ENCODE assay signal across 8 mouse cellular contexts in the genomic region with DNA sequence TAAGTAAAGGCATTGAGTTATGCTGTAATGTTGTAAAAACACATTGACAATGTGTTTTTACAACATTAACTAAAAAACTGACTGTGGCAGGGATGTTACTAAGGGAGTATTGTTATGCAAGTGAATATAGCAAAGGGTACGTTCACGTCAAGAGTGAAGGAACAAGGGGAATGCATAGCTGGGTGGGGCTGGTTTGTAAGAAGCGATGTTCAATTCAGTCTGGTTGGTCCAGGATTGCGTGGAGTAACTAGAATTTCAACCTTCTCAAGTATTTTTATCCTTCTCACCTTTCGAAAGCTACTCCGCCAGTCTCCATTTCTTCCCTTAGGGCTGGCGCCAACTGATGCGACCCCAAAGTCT. TPM values are rescaled to one million over a fixed set of nuclear protein-coding genes. Genes with fewer than 3 reads are reported as not detected.
DNase-seq lines count a peak whose midpoint lies in the region; ATAC-seq and TF ChIP-seq lines count a peak whose summit lies in the region.

No protein-coding gene starts in this region.

- H3K36me3 ChIP-seq in hindbrain, embryonic 16.5 days (ENCODE audit: control insufficient read depth, insufficient read depth, low read length), result no peaks in the 10 kb centered on the region
- peaks cover 3% of the 10 kb centered on the region for H3K36me3 ChIP-seq in myocyte (ENCODE audit: control insufficient read depth, insufficient read depth)

- H3K9ac ChIP-seq in hindbrain, embryonic 16.5 days (ENCODE audit: low read depth, low read length), result peak overlapping the region; percentile 95

- DNase-seq in layer of hippocampus, adult 2 months (ENCODE audit: low spot score in 2 of 2), result no peak
- no peak for DNase-seq in layer of hippocampus, adult 9-10 months (ENCODE audit: low spot score)
- DNase-seq in adrenal gland, postnatal 14 days, result no peak
- DNase-seq in c-Kit-positive CD71-positive TER-119-positive erythroid progenitor cells, embryonic 14.5 days (ENCODE audit: low spot score), result no peak
- DNase-seq in urinary bladder, postnatal 10 days (ENCODE audit: low spot score), result no peak

- H3K27me3 ChIP-seq in hindbrain, embryonic 16.5 days (replicated peaks; ENCODE audit: control insufficient read depth, insufficient read depth, low read length), result no peaks in the 10 kb centered on the region
- H3K27me3 ChIP-seq in myocyte (ENCODE audit: control insufficient read depth, insufficient read depth, insufficient read length), result no peaks in the 10 kb centered on the region

- peak; percentile 44 for ATAC-seq in hindbrain, embryonic 16.5 days

- WGBS in hindbrain, embryonic 16.5 days, result under 1% methylated on average over 8 of the region's 8 CpGs

- H3K9me3 ChIP-seq in hindbrain, embryonic 16.5 days (ENCODE audit: control insufficient read depth, low read length), result no peaks in the 10 kb centered on the region

- H3K4me3 ChIP-seq in layer of hippocampus, adult 2 months, result peak overlapping the region; percentile 87
- H3K4me3 ChIP-seq in brown adipose tissue, adult 24 weeks (ENCODE audit: insufficient read depth, low read depth, low read length), result peak overlapping the region; percentile 81
- H3K4me3 ChIP-seq in hindbrain, embryonic 16.5 days (ENCODE audit: low read length), result peak overlapping the region; percentile 87
- peak overlapping the region; percentile 88 for H3K4me3 ChIP-seq in myocyte

- no peak for TF ChIP-seq CTCF in layer of hippocampus, adult 2 months (conservative IDR thresholded peaks at IDR 0.05)

- peaks cover 40% of the 10 kb centered on the region for H3K79me2 ChIP-seq in myocyte (ENCODE audit: control insufficient read depth, insufficient read depth)

- TF ChIP-seq POLR2A in myocyte (IDR thresholded peaks at IDR 0.05; ENCODE audit: insufficient read length, low read depth), result no peak

- H3K27ac ChIP-seq in layer of hippocampus, adult 2 months, result peak overlapping the region; percentile 96
- H3K27ac ChIP-seq in brown adipose tissue, adult 24 weeks (replicated peaks; ENCODE audit: low read depth, low read length), result peak overlapping the region; percentile 83
- H3K27ac ChIP-seq in hindbrain, embryonic 16.5 days (ENCODE audit: low read depth, low read length), result peak overlapping the region; percentile 82

- peak overlapping the region; percentile 79 for H3K4me2 ChIP-seq in hindbrain, embryonic 16.5 days (ENCODE audit: low read length)
- peak overlapping the region; percentile 61 for H3K4me2 ChIP-seq in myocyte (ENCODE audit: low read depth)

- H3ac ChIP-seq in myocyte (ENCODE audit: control insufficient read depth, insufficient read length), result peak overlapping the region; percentile 82

- peaks cover 3% of the 10 kb centered on the region; the same call in 1 of the 2 replicates for H3K4me1 ChIP-seq in brown adipose tissue, adult 24 weeks (ENCODE audit: control insufficient read depth, insufficient read depth, insufficient read length, low read length)
- H3K4me1 ChIP-seq in hindbrain, embryonic 16.5 days (ENCODE audit: control insufficient read depth, insufficient read depth, low read depth, low read length), result peaks cover 14% of the 10 kb centered on the region

TF ChIP-seq in myocyte, 11 proteins besides CTCF, POLR2A, EP300 and RAD21:
- TF ChIP-seq MAX (IDR thresholded peaks at IDR 0.05; ENCODE audit: low read depth) (no peak), SRF (IDR thresholded peaks at IDR 0.05; ENCODE audit: control insufficient read depth, insufficient read length, low read depth) (no peak), REST (IDR thresholded peaks at IDR 0.05; ENCODE audit: insufficient read depth, insufficient read length) (no peak), CEBPB (IDR thresholded peaks at IDR 0.05; ENCODE audit: insufficient read depth, poor library complexity, severe bottlenecking) (no peak)
TF ChIP-seq in myocyte: peak in this region for 0.

RNA-seq across cellular contexts. Expression of a gene that starts 0.4 kb away (rescaled TPM):
- total RNA-seq in layer of hippocampus, adult 2 months (2021), result 10 to 100 TPM; 30.1 to 33.4 TPM
- 6.9 and 8.3 TPM in 2 replicates for polyA plus RNA-seq in brown adipose tissue, adult 24 weeks (2012; ENCODE audit: insufficient read depth, insufficient read length, missing spikeins)
- 6.5 and 8.7 TPM in 2 replicates for polyA plus RNA-seq in hindbrain, embryonic 16.5 days (2015; fragmentation: Nextera tagmentation; extraction: Ambion mirVana)
- 16.4 TPM for polyA plus RNA-seq in myocyte (2012; fragmentation: generic; extraction: Trizol)
- total RNA-seq in adrenal gland, postnatal 14 days (2021), result 31.8 and 40.8 TPM in 2 replicates

RNA-seq across cellular contexts. Expression of a gene that starts 45.6 kb away (rescaled TPM):
- total RNA-seq in layer of hippocampus, adult 2 months (2021), result 10 to 100 TPM; 45.5 to 48.3 TPM
- 16.6 and 23.7 TPM in 2 replicates for polyA plus RNA-seq in brown adipose tissue, adult 24 weeks (2012; ENCODE audit: insufficient read depth, insufficient read length, missing spikeins)
- polyA plus RNA-seq in hindbrain, embryonic 16.5 days (2015; fragmentation: Nextera tagmentation; extraction: Ambion mirVana), result 58.7 and 60.8 TPM in 2 replicates
- polyA plus RNA-seq in myocyte (2012; fragmentation: generic; extraction: Trizol), result 22.0 TPM
- 27.0 and 31.1 TPM in 2 replicates for total RNA-seq in adrenal gland, postnatal 14 days (2021)

RNA-seq across cellular contexts. Expression of a gene that starts 57.9 kb away (rescaled TPM):
- 1 to 10 TPM; 4.3 to 5.3 TPM for total RNA-seq in layer of hippocampus, adult 2 months (2021)
- polyA plus RNA-seq in brown adipose tissue, adult 24 weeks (2012; ENCODE audit: insufficient read depth, insufficient read length, missing spikeins), result 2.8 and 2.9 TPM in 2 replicates
- polyA plus RNA-seq in hindbrain, embryonic 16.5 days (2015; fragmentation: Nextera tagmentation; extraction: Ambion mirVana), result 12.7 and 13.9 TPM in 2 replicates
- polyA plus RNA-seq in myocyte (2012; fragmentation: generic; extraction: Trizol), result 4.6 TPM
- total RNA-seq in adrenal gland, postnatal 14 days (2021), result 9.3 and 15.6 TPM in 2 replicates
